Mouse (Mus musculus) gastrocnemius, adult 18-20 months (tissue): ENCODE measurements around the gene Pbrm1. TPM values are rescaled to one million over a fixed set of nuclear protein-coding genes. Genes with fewer than 3 reads are reported as not detected.

Experiments used
- DNase-seq: peaks from one replicate; pipeline ENCODE4 v3.0.0; 2021; ENCODE audit warnings: low spot score
- total RNA-seq, 2 experiments: library from RNA; stranded (reverse); gene quantifications; 2 replicates each; pipeline ENCODE4 v1.2.3; 2021

The Pbrm1 gene
- total RNA-seq, 2 experiments from 2014 or later = 40.1 to 41.1 TPM

GRCm38 (mm10) chr14:31078597-31079208 is 59.8 kb downstream of the Pbrm1 start:
- DNase-seq = no peak

- no peak for DNase-seq
These were observed 60.5 kb downstream of the Pbrm1 start for GRCm38 (mm10) chr14:31079313-31080028.

GRCm38 (mm10) chr14:31081147-31081546 is 62.2 kb downstream of the Pbrm1 start:
- DNase-seq = no peak

- DNase-seq = no peak
These were observed 68.5 kb downstream of the Pbrm1 start for GRCm38 (mm10) chr14:31087433-31087832.

GRCm38 (mm10) chr14:31088515-31088914 is 69.6 kb downstream of the Pbrm1 start:
- DNase-seq = no peak

GRCm38 (mm10) chr14:31089918-31090317 is 71.0 kb downstream of the Pbrm1 start:
- DNase-seq = no peak

GRCm38 (mm10) chr14:31105156-31105555 is 86.2 kb downstream of the Pbrm1 start:
- no peak for DNase-seq

GRCm38 (mm10) chr14:31110613-31111012 is 91.7 kb downstream of the Pbrm1 start:
- no peak for DNase-seq

- no peak for DNase-seq
These were observed 93.2 kb downstream of the Pbrm1 start for GRCm38 (mm10) chr14:31112187-31112586.

- DNase-seq = no peak
These were observed 95.1 kb downstream of the Pbrm1 start for GRCm38 (mm10) chr14:31114011-31114410.

- DNase-seq = no peak
These were observed 96.6 kb downstream of the Pbrm1 start for GRCm38 (mm10) chr14:31115522-31115921.

- peak; percentile 48 for DNase-seq
These were observed 106.5 kb downstream of the Pbrm1 start for GRCm38 (mm10) chr14:31125106-31126075.

GRCm38 (mm10) chr14:31126826-31127225 is 107.9 kb downstream of the Pbrm1 start:
- no peak for DNase-seq

- DNase-seq = peak; percentile 48
These were observed 109.3 kb downstream of the Pbrm1 start for GRCm38 (mm10) chr14:31128101-31128825.

- peak; percentile 96 for DNase-seq
These were observed 109.9 kb downstream of the Pbrm1 start, which contains the start of gene Smim4 for GRCm38 (mm10) chr14:31128826-31129219. Smim4 (minus strand) TSS chr14:31128956.

- no peak for DNase-seq
These were observed 110.6 kb downstream of the Pbrm1 start for GRCm38 (mm10) chr14:31129326-31130235.

GRCm38 (mm10) chr14:31130236-31131220 is 111.6 kb downstream of the Pbrm1 start, which contains the start of gene Nt5dc2:
Nt5dc2 (plus strand) TSS chr14:31131053.
- peak; percentile 80 for DNase-seq

- DNase-seq = no peak
These were observed 112.4 kb downstream of the Pbrm1 start for GRCm38 (mm10) chr14:31131272-31131821.
